Mouse (Mus musculus): Measurements from ENCODE around the gene Tceal8. TPM values are rescaled to one million over a fixed set of nuclear protein-coding genes. Genes with fewer than 3 reads are reported as not detected.

Tceal8 gene
- polyA plus RNA-seq, 1 experiment from 2014 or later = 266 TPM

DNA sequence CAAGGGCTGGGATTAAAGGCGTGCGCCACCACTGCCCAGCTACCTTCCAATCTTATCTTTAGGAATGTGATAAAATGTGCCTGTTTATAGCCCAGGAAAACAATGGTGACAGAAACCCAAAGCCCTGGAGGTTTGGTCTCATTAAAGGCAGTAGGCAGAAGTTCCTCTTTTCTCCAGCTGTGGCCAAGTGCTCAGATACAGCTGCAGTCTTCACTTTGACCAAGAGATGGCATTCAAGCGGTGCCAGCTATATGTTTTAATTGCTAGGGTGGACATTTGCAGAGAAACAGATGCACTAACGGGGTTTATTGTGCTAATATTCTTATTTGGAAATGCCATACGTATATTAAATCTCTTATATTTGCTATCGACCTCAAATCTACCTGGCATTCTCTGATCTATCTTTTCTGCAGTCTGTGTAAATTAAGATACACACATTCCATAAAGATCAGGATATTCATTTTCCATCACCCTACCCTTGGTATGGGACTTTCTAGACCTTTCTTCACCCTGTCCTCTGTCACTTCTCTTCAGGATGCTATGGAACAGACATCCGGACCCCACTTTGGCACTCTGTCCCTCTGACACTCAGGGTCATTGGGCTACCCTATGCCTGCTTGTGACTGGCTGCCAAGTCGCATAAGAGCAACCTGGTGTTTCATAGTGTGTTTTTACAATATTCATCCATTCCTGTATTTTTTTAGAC lies 45.0 kb downstream of the Tceal8 start:
- H3K9me3 ChIP-seq (replicated peaks) = no peaks in the 10 kb centered on the region
- no peak overlapping the region for H3K4me3 ChIP-seq
- no peaks in the 10 kb centered on the region for H3K4me1 ChIP-seq (replicated peaks)
- H3K27me3 ChIP-seq = no peaks in the 10 kb centered on the region
- H3K36me3 ChIP-seq = no peaks in the 10 kb centered on the region
- H3K27ac ChIP-seq = no peak overlapping the region
- no peak overlapping the region for H3K4me2 ChIP-seq
- 45% methylated on average over 8 of the region's 8 CpGs for WGBS
- no peak for ATAC-seq (replicated peaks; ENCODE audit: insufficient number of reproducible peaks, insufficient read depth, low FRiP score, low read depth)
- H3K9ac ChIP-seq = no peak overlapping the region

Small RNA genes within 50 kb of the gene (microRNA-seq; reads per million reads assigned to microRNA genes)
- gene Mir6383 = not detected

Other genes with a start within 250 kb of the Tceal8 start
- gene Arxes2, start 178.5 kb downstream of the Tceal8 start, polyA plus RNA-seq (2015; fragmentation: Nextera tagmentation; extraction: Ambion mirVana) = 58.6 and 61.2 TPM in 2 replicates
- gene Arxes1, start 139.0 kb downstream of the Tceal8 start, polyA plus RNA-seq (2015; fragmentation: Nextera tagmentation; extraction: Ambion mirVana) = 19.3 and 20.9 TPM in 2 replicates
- gene Bex2, start 104.1 kb downstream of the Tceal8 start, polyA plus RNA-seq (2015; fragmentation: Nextera tagmentation; extraction: Ambion mirVana) = 12.5 and 28.2 TPM in 2 replicates
- 0.09 and 0.53 TPM in 2 replicates for gene Nxf3, start 87.1 kb downstream of the Tceal8 start, polyA plus RNA-seq (2015; fragmentation: Nextera tagmentation; extraction: Ambion mirVana)
- 131 and 190 TPM in 2 replicates for gene Bex4, start 33.3 kb downstream of the Tceal8 start, polyA plus RNA-seq (2015; fragmentation: Nextera tagmentation; extraction: Ambion mirVana)
- 14.3 and 20.2 TPM in 2 replicates for gene Tceal5, start 31.5 kb upstream of the Tceal8 start, polyA plus RNA-seq (2015; fragmentation: Nextera tagmentation; extraction: Ambion mirVana)
- gene Tceal7, start 42.4 kb upstream of the Tceal8 start, polyA plus RNA-seq (2015; fragmentation: Nextera tagmentation; extraction: Ambion mirVana) = 12.0 and 20.2 TPM in 2 replicates
- gene Bex1, start 43.2 kb upstream of the Tceal8 start, polyA plus RNA-seq (2015; fragmentation: Nextera tagmentation; extraction: Ambion mirVana) = 189 and 225 TPM in 2 replicates
- gene Tceal9, start 72.7 kb upstream of the Tceal8 start, polyA plus RNA-seq (2015; fragmentation: Nextera tagmentation; extraction: Ambion mirVana) = 377 and 423 TPM in 2 replicates
- gene Bex3, start 97.9 kb upstream of the Tceal8 start, polyA plus RNA-seq (2015; fragmentation: Nextera tagmentation; extraction: Ambion mirVana) = 396 and 413 TPM in 2 replicates

Data from heart, embryonic 15.5 days (tissue).